Mouse (Mus musculus) ES-E14 (cell line): Measurements from ENCODE around the gene Olfr740.

Source experiments
- CHD2 ChIP-seq: IDR thresholded peaks from 2 replicates; pipeline ENCODE4 v1.6.1; 2014; ENCODE audit warnings: mild to moderate bottlenecking, low read depth, low read length, inconsistent platforms
- HCFC1 ChIP-seq: IDR thresholded peaks from 2 replicates; pipeline ENCODE4 v1.6.1; 2012; ENCODE audit warnings: low read length, inconsistent platforms, borderline replicate concordance; ENCODE audit not compliant: insufficient read depth
- ZNF384 ChIP-seq: IDR thresholded peaks from 2 replicates; pipeline ENCODE4 v1.6.1; 2012; ENCODE audit warnings: low read depth, low read length, inconsistent platforms

DNA sequence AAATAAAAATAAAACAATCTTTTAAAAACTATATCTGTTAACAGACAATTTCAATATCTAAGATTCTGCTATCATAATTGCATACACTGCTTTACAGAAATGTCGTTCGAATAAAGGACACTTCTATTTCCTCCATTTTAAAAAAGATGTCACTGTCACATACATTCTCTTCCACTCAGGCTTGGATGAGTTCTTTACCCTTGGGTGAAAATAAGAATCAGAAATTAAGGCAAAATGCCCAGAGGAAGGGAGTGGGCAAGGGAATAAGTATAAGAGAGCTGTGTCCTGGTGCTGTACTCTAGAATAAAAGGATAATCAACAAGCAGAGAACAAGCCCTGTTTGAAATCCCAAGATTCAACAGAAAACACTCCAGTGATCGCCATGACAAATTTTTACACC, at the start of gene Olfr740:
- TF ChIP-seq HCFC1 (no peak), ZNF384 (no peak), CHD2 (no peak)
